Mouse (Mus musculus) frontal cortex, adult 2 months (tissue): ENCODE measurements at regions not wholly inside any gene's neighbourhood (a gene's known extent, or its start where the extent isn't known, plus 50 kb on each side); places are given as distances from the start of the nearest gene placed in this dataset.

ENCODE experiments used
- DNase-seq, 2 experiments: peaks; one replicate each; pipeline ENCODE4 v3.0.0; 2022; ENCODE audit warnings: low spot score in 1 of 2; ENCODE audit errors: extremely low spot score in 1 of 2

DNA sequence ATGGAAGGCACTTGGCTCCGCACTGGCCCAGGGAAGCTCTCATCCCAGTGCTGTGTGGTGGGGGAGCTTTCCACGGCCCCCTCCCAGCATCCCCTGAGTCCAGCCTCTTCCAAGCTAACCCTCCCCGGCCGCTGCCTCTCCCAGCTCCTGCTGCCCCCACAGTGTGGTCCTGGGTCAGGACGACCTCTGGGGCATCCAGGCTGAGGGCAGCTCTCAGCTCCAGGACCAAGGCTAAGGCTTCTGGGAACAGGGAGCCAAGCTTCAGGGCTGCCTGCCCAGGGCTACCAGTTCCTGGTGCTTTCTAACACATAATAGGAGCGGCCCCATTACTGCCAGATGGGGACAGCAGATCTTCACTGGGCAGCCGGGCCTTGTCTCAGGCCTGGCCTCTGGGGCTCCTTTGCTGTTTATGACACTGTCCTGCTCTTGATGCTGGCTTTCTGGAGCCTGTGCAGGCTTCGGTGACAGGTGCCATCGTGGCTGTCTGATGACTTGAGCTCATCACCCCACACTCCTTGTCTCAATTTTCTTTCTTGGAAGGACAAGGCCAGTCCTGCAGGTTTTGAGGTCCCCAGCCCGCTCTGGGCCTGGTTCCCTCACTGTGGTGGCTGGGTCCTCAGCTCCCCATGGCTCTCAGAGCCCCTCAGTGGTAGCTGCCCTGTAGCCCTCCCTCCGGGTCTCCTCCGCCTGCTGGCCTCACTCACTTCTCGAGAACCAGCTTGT, 71.2 kb upstream of the Tmem189 start:
- no peak for DNase-seq

DNA sequence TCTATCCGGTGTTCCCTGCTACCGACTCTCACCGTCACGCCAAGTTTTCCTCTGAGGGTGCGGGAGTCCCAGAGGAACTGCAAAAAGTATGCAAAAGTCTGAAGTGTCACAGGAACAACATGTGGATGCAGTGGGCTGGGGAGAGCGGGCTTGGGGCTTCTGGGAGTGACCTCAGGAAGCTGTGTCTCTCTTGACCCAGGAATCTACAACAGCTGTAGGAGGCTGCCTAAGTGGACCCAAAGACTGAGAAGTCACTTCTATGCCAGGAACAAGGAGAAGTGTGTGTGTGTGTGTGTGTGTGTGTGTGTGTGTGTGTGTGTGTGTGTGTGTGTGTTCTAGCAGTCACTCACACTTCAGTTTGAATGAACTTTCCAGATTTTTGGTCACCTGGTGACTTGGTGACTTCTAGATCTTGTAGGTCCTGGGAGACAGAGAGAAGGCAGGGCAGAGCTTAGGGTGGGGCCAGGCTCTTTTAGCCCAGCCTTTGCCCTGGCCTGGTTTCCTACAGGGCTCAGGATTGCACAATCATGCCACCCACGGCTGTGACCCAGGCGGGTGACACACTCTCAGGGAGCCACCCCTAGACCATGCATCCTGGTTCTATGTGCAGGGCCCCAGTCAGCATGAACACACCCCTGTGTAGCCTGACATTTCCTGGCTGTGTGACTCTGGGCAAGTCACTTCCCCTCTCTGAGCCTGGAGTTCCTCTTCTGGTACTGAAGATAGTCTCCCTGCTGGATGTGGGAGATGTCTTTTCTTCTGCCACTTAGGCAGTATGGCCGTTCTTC, 70.2 kb upstream of the Tmem189 start:
- DNase-seq: no peak

DNA sequence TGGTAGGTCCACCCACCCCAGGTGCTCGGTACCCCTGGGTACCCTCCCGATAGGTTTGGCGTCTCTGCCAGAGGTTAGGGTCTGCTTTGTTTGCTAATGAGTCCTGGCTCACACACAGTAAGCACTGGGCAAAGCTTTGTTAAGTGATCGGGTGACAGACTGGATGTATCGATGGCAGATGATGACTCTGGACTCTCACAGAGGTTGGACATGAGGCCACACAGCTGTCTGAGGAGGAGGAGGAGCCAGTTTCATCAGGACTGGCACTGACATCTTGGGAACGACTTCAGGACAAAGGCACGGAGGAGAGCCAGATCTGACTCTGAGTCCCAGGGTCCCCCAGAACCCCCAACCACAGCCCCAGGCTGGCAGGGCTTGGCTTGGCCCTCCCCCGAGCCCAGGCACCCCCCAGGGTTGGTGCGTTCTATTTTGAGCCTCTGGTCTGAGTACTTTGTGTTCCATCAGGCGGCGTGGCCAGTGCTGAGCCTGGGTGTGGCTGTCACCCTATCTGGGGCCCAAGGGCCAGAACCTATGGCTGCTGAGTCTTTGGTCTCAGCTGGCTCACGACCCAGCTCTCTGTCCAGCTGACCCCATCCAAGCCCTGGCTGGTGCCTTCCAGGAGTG, 67.6 kb upstream of the Tmem189 start:
- no peak for DNase-seq

DNA sequence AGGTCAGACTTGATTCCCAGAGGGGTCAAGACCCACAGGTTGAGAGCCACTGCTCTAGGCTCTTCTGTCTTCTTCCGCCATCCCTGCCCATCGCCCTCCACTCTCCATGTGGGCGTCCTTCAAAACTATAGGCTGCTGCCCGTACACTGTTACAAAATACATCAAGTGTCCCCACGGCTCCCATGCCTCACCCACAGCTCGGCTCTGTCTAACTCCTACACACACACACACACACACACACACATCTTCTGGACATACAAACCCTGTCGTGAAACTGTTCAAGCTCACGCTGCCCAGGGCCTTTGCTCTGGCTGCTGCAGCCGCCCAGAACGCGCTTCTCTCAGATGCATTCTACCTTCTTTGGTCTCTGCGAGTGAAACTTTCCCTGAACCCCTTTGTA, 67.1 kb upstream of the Tmem189 start:
- DNase-seq: no peak

DNA sequence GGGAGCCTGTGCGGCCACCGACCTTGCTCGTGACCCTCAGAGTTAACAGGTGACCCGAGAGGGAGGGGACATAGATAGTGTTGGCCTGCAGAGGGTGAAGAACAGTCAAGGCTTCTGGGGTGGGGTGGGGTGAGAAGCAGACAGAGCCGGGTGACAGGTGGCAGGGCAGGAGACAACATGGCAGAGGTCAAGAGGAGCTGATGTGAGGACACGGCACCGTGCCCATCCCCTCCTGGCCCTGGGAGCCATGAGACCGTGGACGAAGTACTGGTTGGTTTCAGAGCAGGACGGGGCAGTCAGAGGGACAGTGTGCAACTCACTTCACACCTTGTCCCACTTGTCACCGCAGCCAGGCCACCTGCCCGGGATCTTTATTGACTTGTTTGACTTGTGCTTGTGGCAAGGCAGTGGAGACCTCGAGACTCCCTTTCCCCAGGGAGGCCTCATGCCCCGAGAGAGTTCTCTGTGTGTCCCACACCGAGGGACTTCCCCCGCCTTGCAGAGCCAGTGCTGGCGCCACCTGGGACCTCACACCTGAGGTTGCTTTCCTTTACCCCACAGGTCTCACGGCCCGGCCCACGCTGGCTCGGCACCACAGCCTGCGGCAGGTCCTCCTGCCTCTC, 65.4 kb upstream of the Tmem189 start:
- no peak for DNase-seq

DNA sequence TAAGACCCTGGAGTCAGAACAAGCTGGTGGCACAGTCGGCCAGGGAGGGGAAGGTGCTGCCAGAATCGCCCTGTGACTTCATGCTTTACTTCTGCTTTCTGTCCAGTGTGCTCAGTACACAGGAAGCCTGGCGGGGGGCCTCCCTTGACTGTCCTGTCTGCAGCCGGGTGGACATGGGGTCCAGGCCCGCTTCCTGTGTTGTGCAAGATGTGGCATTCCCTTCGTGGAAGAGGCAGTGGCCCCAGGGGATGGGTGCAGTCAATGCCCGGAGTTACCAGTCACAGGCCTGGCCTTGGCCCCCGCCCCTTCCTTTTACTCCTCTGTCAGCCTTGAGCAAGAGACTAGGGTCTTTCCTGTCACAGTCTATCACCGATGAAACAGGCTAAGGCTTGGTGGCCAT, 64.3 kb upstream of the Tmem189 start:
- DNase-seq: peak in 1 of 2 experiments; percentile 43

DNA sequence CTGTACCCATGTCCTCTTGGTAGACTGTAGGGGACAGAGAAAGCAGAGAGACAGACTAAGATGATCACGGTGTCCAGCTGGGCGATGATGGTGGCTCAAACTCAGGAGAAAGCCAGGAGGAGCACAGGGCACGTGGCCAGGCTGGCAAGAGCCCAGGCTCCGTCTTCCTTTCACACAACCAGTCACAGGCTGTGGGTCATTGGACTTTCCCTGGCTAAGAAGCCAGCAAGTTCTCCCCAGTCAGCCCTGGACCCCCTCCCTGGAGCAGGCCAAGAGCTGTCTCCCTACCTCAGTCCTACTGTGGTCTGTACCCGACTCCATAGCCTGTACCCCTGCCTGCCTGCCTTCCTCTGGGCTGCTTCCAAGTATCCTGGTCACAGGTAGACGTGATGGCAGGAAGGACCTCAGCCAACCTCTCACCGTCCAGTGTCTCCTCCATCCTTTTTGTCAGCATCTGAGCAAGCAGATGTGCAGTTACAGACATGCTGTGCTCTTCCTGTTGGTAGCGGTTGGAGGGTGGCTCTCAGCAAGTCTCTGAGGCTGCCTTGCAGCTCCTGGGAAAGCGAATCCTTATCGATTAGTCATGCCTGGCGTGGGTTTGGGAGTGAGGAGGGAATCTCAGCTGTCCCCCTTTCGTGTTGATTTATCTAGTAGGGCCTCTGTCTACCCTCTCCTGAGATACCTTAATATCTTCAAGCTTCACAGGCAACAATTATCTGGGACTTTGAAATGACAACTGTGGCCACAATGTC, 63.4 kb upstream of the Tmem189 start:
- DNase-seq: peak in 1 of 2 experiments; percentile 54

DNA sequence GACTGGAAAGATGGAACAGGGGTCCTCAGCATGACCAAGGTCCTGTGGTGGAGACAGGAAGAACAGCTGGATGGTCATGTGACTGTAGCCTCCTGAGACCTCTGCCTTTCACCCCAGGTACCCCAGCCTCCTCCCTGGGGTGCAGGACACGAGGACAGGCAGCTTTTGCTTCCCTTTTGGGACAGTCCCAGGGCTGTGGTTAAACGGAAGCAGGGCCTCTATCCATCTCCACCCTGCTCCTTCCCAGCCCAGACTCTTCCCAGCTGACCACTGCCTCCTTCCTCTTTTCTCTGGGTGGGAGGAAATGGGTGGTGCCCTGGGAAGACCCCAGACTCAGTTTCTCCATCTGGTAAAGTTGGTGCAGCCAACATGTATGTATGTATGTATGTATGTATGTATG, 62.0 kb upstream of the Tmem189 start:
- DNase-seq: no peak

DNA sequence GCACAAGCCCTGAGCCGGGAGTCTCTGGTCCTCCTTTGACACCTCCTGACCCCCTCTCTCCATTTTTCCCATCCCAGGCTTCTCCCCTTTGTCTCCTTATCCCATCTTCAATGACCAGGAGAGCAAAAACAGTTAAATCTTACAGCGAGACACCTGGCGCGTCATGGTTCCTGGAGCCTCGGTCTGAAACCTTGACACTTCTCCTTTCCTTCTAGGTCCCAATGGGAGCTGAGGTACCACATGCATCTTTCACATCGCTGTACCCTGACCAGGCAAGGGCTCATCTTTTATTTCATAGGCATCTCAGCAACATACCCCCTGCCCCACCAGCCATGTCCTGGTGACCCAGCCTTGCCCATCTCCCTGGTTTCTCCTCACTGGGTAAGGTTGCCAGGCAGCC, 58.7 kb upstream of the Tmem189 start:
- DNase-seq: no peak

DNA sequence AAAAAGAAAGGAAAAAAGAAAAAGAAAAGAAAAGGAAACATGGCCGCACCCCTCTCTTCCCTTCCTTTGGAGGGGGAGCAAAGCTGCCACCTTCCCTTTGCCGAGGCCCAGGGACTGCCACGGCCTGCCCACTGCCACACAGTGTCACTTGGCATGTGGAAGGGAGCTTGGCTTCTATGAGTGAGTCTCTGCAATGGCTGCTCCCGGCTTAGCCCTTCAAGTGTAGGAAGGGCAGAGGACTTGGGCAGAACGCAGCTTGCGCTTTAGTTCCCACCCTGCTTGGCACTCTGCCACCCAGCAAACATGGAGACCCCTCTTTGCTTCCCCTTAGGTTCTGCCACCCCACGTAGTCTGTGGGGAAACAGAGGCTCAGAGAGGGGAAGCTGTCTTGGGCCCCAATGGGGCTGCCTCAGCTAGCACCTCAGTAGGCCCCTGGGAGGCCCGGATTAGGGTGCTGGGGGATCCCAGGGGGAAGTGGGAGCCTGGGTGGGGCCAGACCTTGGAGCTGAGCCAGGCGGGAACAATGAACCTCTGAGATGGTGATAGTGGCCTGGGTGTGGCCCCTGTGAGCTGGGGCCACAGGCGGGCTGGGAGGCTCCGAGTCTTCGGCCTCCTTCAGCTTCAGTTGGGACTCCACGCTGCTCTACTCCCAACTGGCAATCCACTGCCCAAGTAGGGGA, 57.7 kb upstream of the Tmem189 start:
- no peak for DNase-seq

DNA sequence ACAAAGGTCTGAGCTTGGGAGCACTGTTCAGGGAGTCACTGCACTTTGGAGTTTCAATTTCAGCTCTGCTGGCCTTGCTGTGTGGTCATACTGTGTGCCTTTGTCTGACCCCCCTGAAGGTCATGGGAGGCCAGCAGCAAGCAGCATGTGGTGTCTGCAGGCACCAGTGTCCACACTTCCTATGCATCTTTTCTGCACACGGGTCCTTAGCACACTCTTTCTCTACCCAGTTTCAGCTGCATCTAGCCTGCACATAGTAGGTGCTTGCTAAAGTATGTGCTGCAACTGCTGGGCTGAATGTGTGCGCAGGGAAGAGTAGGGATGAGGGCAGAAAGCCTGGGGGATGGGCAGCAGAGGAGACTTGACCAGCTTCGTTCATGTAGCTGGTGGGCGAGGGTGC, 56.7 kb upstream of the Tmem189 start:
- no peak for DNase-seq

DNA sequence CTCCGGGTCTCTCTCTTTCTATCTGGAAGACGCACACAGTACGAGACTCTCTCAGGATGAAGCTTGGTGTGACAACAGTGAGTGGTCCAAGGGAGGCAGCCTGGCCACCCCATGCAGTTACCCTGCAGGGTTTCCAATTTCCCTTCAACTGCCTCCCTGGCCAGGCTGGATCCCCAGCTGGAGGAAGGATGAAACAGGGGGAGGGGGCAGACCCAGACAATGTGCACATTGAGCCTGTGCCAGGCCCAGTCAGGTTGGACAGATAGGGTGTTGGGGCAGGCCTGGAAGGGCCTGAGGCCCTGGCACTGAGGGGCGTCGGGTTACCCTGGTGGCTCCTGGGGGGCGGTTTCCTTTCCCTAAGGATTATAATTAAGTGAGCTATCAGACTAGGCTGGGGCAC, 55.8 kb upstream of the Tmem189 start:
- DNase-seq: no peak

DNA sequence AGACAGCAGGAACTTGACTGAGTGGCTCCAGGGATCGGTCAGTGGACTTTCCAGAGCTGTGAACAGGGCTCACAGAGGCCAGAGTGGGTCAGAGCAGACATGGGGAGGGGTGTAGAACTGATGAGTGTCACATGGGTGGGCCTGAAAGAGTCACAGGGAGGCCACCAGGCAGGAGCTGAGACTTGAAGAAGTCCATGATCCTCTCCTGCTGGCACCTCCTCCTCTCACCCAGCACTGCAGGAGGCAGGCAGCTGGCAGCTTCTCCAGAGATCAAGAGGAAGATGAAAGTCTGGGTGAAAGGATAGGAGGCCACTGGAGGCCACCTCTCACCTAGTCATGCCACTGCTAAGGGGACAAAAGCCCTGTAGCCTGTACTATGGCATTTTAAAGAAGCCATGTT, 54.5 kb upstream of the Tmem189 start:
- DNase-seq: no peak

DNA sequence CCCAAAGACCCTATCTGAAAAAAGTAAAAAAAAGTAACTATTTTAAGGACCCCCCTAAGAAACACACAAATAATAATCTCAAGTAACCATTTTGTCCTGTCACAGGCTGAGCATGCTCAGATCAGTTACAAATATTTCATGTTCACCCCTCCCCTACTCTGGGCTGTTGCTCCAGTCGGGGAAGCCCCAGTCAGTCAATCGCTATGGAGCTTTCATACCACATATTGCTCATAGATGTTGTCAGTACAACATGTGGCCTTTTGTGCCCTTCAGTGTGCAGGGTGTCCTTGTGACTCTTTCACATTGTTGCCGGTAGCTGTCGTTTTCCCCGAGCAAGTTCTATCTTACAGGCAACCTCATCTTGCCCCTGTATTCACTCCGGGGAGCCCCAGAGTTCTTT, 52.9 kb upstream of the Tmem189 start:
- no peak for DNase-seq

DNA sequence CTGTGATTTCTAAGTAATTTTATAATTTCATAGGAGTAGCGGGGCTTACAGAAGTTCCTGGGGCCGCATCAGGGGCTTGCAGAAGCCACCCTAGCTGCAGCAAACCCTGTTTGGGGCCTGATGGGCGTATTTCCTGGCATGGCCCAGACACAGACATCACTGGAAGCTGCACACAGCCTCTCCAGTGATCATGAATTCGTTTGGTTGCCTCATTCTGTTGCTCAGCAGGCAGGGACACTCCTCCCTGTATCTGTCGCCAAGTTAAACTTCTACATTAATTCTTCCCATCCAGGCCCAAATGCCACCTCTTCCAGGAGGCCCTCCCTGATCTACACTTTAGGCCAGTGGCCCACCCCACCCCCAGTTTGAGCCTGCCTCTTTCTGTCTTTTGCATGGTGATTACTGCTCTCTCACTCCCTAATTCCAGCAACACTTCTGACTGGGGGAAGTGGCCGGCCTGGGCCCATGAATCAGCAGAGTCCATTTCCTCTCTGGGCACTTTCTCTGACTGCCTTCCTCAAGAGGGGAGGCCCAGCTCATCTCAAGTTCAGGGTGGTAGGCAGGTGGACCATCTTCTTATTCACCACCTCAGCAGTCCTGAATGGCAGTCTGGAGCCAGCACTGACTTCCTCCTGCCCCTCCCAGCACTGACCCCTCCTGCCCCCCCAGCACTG, 51.0 kb upstream of the Tmem189 start:
- no peak for DNase-seq
